Mouse (Mus musculus) Patski (cell line): ENCODE data around the gene Gm1604a. TPM values are rescaled to one million over a fixed set of nuclear protein-coding genes. Genes with fewer than 3 reads are reported as not detected.
A peak's percentile ranks its signal among the peaks of the same experiment; 100 is the strongest.
"Not testable (repeated sequence)": the region's sequence is repeated elsewhere in the genome, so short reads cannot be mapped to it uniquely, and the experiment has no call there.

Experiments
- ATAC-seq: fragments of 100-300 bp; one replicate; pipeline ENCODE4 v1.8.0; 2021
- CTCF ChIA-PET: fragments of 350-600 bp; sonication (Branson Sonifier 250); formaldehyde crosslinking; loops from one replicate; lab custom pipeline; 2022; ENCODE audit warnings: inconsistent platforms; lab: Charles Lee
- POLR2A ChIA-PET: fragments of 350-600 bp; sonication (Branson Sonifier 250); formaldehyde crosslinking; loops from one replicate; lab custom pipeline; 2022; ENCODE audit warnings: antibody characterized with exemption, inconsistent platforms; lab: Charles Lee
- DNase-seq: peaks from one replicate; pipeline ENCODE4 v3.0.0-alpha.2; 2011; ENCODE audit warnings: low read depth, low spot score
- H3K27me3 ChIP-seq: fragments of 371-371 bp; one replicate; pipeline ENCODE4 v1.5.1; 2021
- in situ Hi-C: fragments of 300-500 bp; cut with MboI; formaldehyde crosslinking; loops from 3 replicates; pipeline ENCODE4 v1.11.1; 2018; ENCODE audit warnings: low pct_unique_long_range_greater_than_20kb, mixed read lengths
- polyA plus RNA-seq: library from polyadenylated mRNA; unstranded; gene quantifications from one replicate; pipeline ENCODE4 v1.2.3, GENCODE M21; 2021

Gene Gm1604a
- not detected for polyA plus RNA-seq

- POLR2A ChIA-PET, H3K27me3 ChIP-seq, DNase-seq, ATAC-seq, in situ Hi-C loops, CTCF ChIA-PET: not testable (repeated sequence)
Measured at GRCm38 (mm10) chr17:7025257-7025656, at the start of gene Gm1604a. Gene Gm1604a, plus strand, starts transcription at chr17:7025568.

- CTCF ChIA-PET, POLR2A ChIA-PET, in situ Hi-C loops, DNase-seq, H3K27me3 ChIP-seq: not testable (repeated sequence)
- ATAC-seq: peak; percentile 96
Measured at GRCm38 (mm10) chr17:6978287-6979248, 46.8 kb upstream of the Gm1604a start, which contains the start of gene Gm49721. Gene Gm49721, plus strand, starts transcription at chr17:6978904.

GRCm38 (mm10) chr17:6979380-6979779 lies 46.0 kb upstream of the Gm1604a start:
- DNase-seq, H3K27me3 ChIP-seq, POLR2A ChIA-PET, in situ Hi-C loops, CTCF ChIA-PET: not testable (repeated sequence)
- ATAC-seq: peak; percentile 22

GRCm38 (mm10) chr17:6980144-6980543 lies 45.2 kb upstream of the Gm1604a start:
- POLR2A ChIA-PET, H3K27me3 ChIP-seq, CTCF ChIA-PET, in situ Hi-C loops, ATAC-seq, DNase-seq: not testable (repeated sequence)

GRCm38 (mm10) chr17:6986118-6986517 lies 39.2 kb upstream of the Gm1604a start:
- CTCF ChIA-PET, DNase-seq, H3K27me3 ChIP-seq, in situ Hi-C loops, ATAC-seq, POLR2A ChIA-PET: not testable (repeated sequence)

GRCm38 (mm10) chr17:6995504-6995903 lies 29.9 kb upstream of the Gm1604a start:
- ATAC-seq, DNase-seq, POLR2A ChIA-PET, H3K27me3 ChIP-seq, CTCF ChIA-PET, in situ Hi-C loops: not testable (repeated sequence)

GRCm38 (mm10) chr17:6996826-6997225 lies 28.5 kb upstream of the Gm1604a start:
- CTCF ChIA-PET, POLR2A ChIA-PET, DNase-seq, in situ Hi-C loops, H3K27me3 ChIP-seq, ATAC-seq: not testable (repeated sequence)

GRCm38 (mm10) chr17:6997778-6998490 lies 27.4 kb upstream of the Gm1604a start:
- POLR2A ChIA-PET, in situ Hi-C loops, ATAC-seq, CTCF ChIA-PET, DNase-seq, H3K27me3 ChIP-seq: not testable (repeated sequence)

GRCm38 (mm10) chr17:7001790-7002585 lies 23.4 kb upstream of the Gm1604a start:
- in situ Hi-C loops, H3K27me3 ChIP-seq, CTCF ChIA-PET, ATAC-seq, POLR2A ChIA-PET, DNase-seq: not testable (repeated sequence)

- in situ Hi-C loops, H3K27me3 ChIP-seq, POLR2A ChIA-PET, ATAC-seq, DNase-seq, CTCF ChIA-PET: not testable (repeated sequence)
Measured at GRCm38 (mm10) chr17:7003392-7003791, 22.0 kb upstream of the Gm1604a start.

GRCm38 (mm10) chr17:7005646-7006045 lies 19.7 kb upstream of the Gm1604a start:
- in situ Hi-C loops, H3K27me3 ChIP-seq, POLR2A ChIA-PET, DNase-seq, CTCF ChIA-PET: not testable (repeated sequence)
- peak; percentile 47 for ATAC-seq

GRCm38 (mm10) chr17:7008885-7009284 lies 16.5 kb upstream of the Gm1604a start:
- CTCF ChIA-PET, in situ Hi-C loops, H3K27me3 ChIP-seq, DNase-seq, POLR2A ChIA-PET, ATAC-seq: not testable (repeated sequence)

GRCm38 (mm10) chr17:7009440-7009839 lies 15.9 kb upstream of the Gm1604a start:
- DNase-seq, POLR2A ChIA-PET, CTCF ChIA-PET, H3K27me3 ChIP-seq, in situ Hi-C loops, ATAC-seq: not testable (repeated sequence)

GRCm38 (mm10) chr17:7009901-7010300 lies 15.5 kb upstream of the Gm1604a start:
- ATAC-seq, H3K27me3 ChIP-seq, in situ Hi-C loops, POLR2A ChIA-PET, CTCF ChIA-PET, DNase-seq: not testable (repeated sequence)
